Mouse (Mus musculus) testis, adult 2 months (tissue): ENCODE measurements around the gene Swi5.

Experiments used
- CTCF ChIP-seq: fragments of 200-500 bp; IDR thresholded peaks from 2 replicates; pipeline ENCODE4 v1.5.1; 2012; ENCODE audit warnings: low read depth, mild to moderate bottlenecking, inconsistent platforms, low read length, moderate library complexity; ENCODE audit not compliant: control insufficient read depth, insufficient read depth, insufficient replicate concordance
- POLR2A ChIP-seq: fragments of 200-500 bp; IDR thresholded peaks from 2 replicates; pipeline ENCODE4 v1.6.1; 2012; ENCODE audit warnings: low read depth, mild to moderate bottlenecking, inconsistent platforms, low read length, moderate library complexity; ENCODE audit not compliant: control insufficient read depth

GRCm38 (mm10) chr2:32328911-32329460 lies 41.1 kb upstream of the Swi5 start:
- no peak for TF ChIP-seq CTCF
- no peak for TF ChIP-seq POLR2A
